Mouse (Mus musculus) left cerebral cortex, adult 11 months (tissue): ENCODE results near the gene Ube2f.

Source experiments
- DNase-seq: peaks from one replicate; pipeline ENCODE4 v3.0.0; 2022; ENCODE audit warnings: low spot score

Gene Ube2f

DNA sequence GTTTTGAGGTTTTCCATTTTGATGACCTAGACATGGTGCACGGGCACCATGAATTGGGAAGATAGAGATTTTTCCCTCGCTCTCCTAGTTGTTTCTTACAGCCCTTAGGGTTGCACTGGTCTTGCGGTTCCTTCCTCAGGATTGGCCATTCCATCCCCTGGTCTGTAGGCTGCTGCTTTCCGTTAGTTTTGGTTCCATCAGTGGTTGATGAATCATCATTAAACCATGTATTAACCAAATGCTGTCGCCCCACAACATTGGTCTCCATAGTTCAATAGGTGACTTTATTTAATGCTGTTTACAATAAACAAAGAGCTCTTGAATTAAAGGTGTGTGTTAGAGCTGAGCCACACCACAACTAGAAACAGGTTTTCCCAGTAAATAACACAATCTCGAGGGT, 12.4 kb upstream of the Ube2f start:
- DNase-seq, result no peak

GRCm38 (mm10) chr1:91239112-91239511, 11.0 kb upstream of the Ube2f start:
- no peak for DNase-seq

GRCm38 (mm10) chr1:91239800-91240199, 10.3 kb upstream of the Ube2f start:
- DNase-seq, result no peak

- no peak for DNase-seq
Measured at GRCm38 (mm10) chr1:91240685-91241084, 9.4 kb upstream of the Ube2f start.

DNA sequence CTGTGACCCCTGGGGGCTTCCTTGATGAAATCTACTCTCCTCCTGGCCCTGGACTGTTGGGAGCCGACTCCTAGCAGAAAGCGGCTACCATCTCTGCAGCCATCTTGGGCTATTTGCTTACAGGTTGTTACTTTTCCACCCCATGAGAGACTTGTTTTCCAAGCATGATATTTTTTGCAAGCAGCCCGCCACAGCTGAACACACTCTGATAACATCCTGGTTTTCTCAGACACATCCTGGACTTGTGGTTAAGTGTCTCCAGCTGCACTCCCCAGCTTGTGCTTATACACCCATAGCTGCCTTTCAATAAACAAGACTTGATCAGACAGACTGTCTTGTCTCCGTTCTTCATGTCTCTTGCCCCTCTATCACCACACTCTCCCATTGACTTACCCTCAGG, 8.9 kb upstream of the Ube2f start:
- DNase-seq, result no peak

- DNase-seq, result no peak
Measured at GRCm38 (mm10) chr1:91248242-91248641, 1.9 kb upstream of the Ube2f start.

DNA sequence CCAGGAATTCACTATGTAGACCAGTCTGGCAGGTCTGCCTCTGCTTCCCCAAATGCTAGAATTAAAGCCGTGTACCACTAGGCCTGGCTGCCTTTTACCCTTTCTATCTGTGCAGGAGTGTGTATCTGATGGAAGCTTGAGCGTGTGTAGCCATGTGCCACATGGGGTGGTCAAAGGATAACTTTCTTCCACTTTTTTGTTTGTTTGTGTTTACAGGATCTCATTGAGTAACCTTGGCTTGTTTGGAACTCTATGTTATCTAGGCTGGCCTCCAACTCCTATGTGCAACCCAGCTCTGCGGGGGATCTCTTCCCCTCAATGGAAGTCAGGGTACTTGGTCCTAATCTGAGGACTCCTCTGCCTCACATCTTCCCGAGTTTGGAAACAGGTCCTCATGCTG, 1.1 kb upstream of the Ube2f start:
- no peak for DNase-seq

DNA sequence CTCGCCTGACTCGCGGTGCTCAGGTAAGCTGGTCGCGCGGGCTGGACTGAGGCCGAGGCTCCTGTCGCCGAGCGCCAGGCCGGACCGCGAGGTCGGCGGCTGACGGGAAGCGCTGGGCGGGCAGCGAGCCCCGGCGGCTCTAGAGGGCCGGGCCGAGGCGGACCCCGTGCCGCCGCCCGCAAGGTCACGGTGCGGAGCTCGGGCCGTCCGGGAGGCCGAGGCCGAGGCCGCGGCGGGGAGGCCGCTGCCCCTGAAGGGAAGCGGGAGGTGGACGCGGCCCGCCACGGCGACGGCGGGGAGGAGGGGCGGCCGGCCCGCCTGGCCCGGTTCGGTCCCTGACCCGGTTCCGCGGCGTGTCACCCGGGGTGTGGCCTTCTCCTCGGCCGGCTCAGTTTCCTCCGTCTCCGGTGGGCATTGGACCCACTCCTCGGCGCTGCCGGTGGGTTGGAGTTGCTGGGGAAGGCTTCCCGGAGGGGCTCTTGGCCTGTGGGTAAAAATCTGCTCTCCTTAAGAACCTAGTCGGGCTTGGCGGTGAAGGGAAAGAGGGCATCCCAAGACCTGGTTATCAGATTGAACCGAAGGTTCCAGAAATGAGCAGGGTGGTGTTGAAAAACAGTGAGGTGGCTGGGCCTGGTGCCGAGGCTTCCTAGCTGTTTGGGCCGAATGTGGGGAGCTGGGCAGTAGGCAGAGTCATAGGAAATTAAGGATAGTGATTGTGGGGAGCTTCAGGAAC, 477 bp downstream of the Ube2f start:
- DNase-seq, result no peak

- no peak for DNase-seq
Measured at GRCm38 (mm10) chr1:91251148-91251650, 1.1 kb downstream of the Ube2f start.

- no peak for DNase-seq
Measured at GRCm38 (mm10) chr1:91251927-91252326, 1.8 kb downstream of the Ube2f start.

- no peak for DNase-seq
Measured at GRCm38 (mm10) chr1:91257918-91258317, 7.8 kb downstream of the Ube2f start.

GRCm38 (mm10) chr1:91259794-91260193, 9.7 kb downstream of the Ube2f start:
- DNase-seq, result no peak

GRCm38 (mm10) chr1:91262508-91262907, 12.4 kb downstream of the Ube2f start:
- no peak for DNase-seq

GRCm38 (mm10) chr1:91272260-91272659, 22.2 kb downstream of the Ube2f start:
- DNase-seq, result no peak

GRCm38 (mm10) chr1:91276581-91276980, 26.5 kb downstream of the Ube2f start:
- DNase-seq, result no peak

GRCm38 (mm10) chr1:91277480-91277879, 27.4 kb downstream of the Ube2f start:
- no peak for DNase-seq

- no peak for DNase-seq
Measured at GRCm38 (mm10) chr1:91278410-91279119, 28.5 kb downstream of the Ube2f start.

DNA sequence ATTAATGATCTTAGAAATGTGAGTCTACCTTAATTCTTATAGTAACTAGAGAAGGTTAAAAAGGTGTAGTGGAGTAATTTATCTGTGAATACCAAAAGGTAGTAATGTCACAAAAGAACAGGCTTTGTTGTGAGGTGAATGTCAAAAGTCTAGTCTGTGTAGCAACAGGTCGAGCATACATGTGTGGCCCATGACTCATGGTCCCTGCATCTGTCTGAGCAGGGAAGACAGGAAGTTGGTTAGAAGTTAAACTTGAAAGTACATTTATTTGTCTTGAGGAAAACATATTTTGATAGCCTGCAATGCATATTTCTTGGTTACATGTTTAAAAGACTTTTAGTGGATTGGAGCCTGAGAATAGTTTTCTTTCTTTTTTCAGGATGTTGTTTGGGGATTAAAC, 29.0 kb downstream of the Ube2f start:
- no peak for DNase-seq

DNA sequence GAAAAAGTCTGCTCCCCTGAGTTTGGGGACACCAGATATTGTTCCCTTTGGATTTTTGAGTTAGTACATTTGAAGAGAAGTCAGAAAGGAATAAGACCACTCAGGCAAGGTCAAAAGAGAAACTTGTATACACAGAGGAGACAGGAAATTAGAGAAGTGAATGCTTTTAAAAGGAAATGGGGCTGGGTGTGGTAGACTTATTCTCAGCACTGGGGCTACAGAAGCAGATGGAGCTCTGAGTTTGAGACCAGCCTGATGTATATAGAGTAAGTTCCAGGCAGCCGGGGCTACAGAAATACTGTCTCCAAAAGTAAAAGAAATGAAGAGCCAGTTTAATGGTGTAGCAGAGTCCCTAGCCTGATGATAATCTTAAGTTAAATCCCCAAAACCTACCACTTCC, 32.5 kb downstream of the Ube2f start:
- no peak for DNase-seq

DNA sequence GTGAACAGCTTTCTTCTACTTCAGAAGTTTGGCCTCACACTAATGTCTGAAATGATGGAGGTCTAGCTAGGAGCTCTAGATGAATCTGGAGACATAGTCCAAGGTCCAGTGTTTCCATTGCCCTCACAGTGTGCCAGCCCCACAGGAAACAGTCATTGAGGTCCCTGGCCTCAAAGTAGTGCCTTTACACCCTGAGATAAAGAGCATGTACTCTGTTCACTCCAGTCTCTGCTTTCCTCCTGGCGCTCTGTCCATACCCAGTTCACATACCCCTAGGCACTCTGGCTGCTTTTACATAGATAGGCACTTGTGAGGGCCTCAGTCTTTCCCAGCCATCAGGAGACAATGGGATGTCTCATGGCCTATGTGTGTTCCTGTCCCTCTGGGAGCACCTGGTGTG, 39.3 kb downstream of the Ube2f start:
- no peak for DNase-seq

GRCm38 (mm10) chr1:91292101-91292825, 42.2 kb downstream of the Ube2f start:
- DNase-seq, result no peak

DNA sequence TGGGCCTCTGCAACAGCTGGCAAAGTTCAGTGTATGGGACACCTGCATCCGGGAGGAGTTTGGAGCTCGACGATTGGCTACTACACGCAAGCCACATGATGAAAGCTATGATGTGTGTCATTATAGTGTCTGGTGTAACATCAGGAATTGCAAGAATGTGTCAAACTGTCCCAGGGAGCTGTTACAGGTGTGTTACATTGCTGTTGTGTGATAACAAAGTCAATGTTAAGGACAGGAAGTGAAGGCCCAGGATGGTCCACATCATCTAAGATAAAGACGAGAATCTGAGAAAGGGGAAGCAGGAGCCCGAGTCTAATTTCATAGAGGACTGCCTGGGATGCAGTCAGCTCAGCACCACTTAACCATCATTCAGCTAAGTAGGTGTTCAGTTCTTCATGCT, 45.4 kb downstream of the Ube2f start:
- no peak for DNase-seq
